Mouse (Mus musculus) thymus, adult 2 months (tissue): Measurements from ENCODE around the gene Olfml2b.

ENCODE experiments used
- CTCF ChIP-seq: fragments of 200-500 bp; IDR thresholded peaks from 2 replicates; pipeline ENCODE4 v1.5.1; 2012; ENCODE audit warnings: mild to moderate bottlenecking, control low read depth, low read length, moderate library complexity, borderline replicate concordance; ENCODE audit not compliant: control insufficient read depth, poor library complexity, insufficient read depth; ENCODE audit errors: extremely low read depth
- POLR2A ChIP-seq: fragments of 200-500 bp; IDR thresholded peaks from 2 replicates; pipeline ENCODE4 v1.6.1; 2012; ENCODE audit warnings: mild to moderate bottlenecking, low read length, control low read depth, moderate library complexity; ENCODE audit not compliant: control insufficient read depth, poor library complexity, insufficient read depth; ENCODE audit errors: extremely low read depth

DNA sequence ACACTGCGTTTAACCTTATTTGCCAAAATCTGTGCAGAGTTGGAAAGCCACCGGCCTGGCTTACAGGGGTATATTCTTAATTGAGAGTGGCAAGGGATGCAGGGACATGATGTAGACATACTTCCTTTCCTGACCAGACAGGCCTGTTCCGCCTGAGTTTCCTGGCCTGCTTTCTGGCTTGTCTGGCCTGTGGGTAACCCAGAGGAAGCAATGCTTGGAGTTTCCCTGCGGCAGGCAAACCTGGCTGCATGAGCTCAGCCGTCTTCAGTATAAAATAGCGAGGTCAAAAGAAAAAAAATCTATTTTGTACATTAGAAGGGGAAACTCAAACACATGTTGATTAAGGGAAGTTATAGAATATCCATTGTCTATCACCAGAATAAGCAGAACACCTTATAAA lies 84.2 kb downstream of the Olfml2b start:
- TF ChIP-seq POLR2A (no peak), CTCF (no peak)
